Mouse (Mus musculus): Measurements from ENCODE around the gene Gm29564.
"Not testable (repeated sequence)": the region's sequence is repeated elsewhere in the genome, so short reads cannot be mapped to it uniquely, and the experiment has no call there.

Gene Gm29564

GRCm38 (mm10) chrY:78212693-78213092 lies at the start of gene Gm29564:
Gene Gm29564, plus strand, starts transcription at chrY:78212993.
- not testable (repeated sequence) for DNase-seq (ENCODE audit: low read depth, low spot score)

Measured in embryo, embryonic 11.5 days (tissue).